Mouse (Mus musculus) left cerebral cortex, adult 18-20 months (tissue): ENCODE measurements around the gene Pygm. TPM values are rescaled to one million over a fixed set of nuclear protein-coding genes. Genes with fewer than 3 reads are reported as not detected.

Experiments used
- DNase-seq, 2 experiments: peaks; one replicate each; pipeline ENCODE4 v3.0.0; 2021 to 2022; ENCODE audit warnings: low spot score in 2 of 2, mixed read lengths in 1 of 2
- microRNA-seq, 2 experiments: library from miRNA; unstranded; fragments of <30 nt; microRNA quantifications; one replicate each; pipeline ENCODE4 v1.2.0; 2021
- total RNA-seq, 2 experiments: library from RNA; stranded (reverse); gene quantifications; 2 replicates each; pipeline ENCODE4 v1.2.3; 2021

Pygm gene
- total RNA-seq, 2 experiments from 2014 or later: 32.6 to 37.9 TPM

- DNase-seq: no peak
Measured at GRCm38 (mm10) chr19:6426703-6427500, 42.7 kb downstream of the Pygm start.

DNA sequence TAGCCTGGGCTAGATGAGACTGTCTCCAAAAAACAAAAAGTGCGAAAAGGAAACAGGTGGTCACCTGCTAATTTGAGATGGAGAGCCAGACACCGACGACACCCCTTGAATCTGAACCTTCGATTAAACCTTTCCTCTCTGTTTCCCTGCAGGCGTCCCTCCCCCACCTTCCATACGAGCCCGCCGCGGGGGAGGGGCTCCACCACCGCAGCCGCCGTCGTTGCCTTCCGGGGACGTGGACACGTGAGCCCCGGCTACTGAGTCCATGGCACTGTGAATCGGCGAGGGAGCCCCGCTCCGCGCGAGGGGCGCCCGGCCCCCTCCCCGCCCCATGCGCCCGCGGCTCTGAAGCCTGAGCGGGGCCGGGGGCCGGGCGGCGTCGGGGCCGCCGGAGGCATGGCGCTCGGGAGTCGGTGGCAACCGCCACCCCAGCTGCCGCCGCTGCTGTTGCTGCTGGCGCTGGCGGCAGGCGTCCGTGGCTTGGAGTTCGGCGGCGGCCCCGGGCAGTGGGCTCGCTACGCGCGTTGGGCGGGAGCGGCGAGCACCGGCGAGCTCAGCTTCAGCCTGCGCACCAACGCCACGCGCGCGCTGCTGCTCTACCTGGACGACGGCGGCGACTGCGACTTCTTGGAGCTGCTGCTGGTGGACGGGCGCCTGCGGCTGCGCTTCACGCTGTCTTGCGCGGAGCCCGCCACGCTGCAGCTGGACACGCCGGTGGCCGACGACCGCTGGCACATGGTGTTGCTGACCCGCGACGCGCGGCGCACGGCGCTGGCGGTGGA is 43.6 kb downstream of the Pygm start:
- no peak for DNase-seq

GRCm38 (mm10) chr19:6428501-6429200 is 44.5 kb downstream of the Pygm start:
- DNase-seq: no peak

DNA sequence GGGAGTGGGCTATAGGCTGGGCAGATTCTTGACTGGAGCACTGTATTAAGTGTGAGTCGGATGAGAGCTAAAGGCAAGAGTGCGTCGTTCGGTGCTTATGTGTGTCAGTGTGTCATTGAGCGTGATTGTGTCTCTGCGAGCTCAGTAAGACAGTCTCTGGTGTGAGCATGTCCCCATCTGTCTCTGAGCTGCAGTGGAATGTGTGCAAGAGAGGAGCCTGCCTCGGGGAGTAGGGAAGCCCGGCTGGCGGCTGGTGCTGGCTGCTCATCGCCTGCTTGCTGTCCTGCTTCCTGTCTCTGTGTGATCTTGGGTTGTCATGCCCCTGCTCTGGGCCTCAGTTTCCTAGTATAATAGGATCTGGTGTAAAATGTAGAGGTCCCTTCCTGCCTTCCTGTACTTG is 58.8 kb downstream of the Pygm start:
- DNase-seq: no peak

DNA sequence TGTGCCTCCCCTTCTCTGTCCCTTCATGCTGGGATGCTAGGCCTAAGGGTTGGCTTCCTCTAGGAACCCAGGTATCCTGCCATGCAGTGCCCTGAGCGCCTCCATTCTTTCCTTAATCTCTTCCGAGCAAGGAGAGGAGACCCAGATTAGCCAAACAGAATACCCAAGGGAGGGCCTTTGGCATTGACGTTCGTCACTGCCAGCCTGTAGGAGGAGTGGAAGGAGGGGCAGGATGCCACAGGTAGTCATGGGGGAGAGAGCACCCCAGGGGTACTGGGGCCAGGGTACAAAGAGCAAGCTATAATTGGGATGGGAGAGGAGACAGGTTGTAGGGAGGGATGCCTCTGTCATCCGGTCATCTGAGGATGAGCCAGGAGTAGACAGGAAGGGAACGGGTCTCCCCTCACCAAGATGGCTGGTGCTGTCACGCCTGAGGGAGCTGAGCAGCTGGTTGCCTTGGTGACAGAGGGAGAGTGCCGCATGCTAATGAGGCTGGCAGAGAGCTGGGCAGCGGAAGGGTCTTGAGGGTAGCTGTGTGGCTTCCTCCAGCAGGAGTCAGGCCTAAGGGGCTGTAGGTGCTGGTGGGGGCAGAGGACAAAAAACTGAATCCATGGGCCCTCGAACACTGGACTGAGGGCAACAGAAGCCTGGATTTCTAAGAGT is 61.7 kb downstream of the Pygm start:
- no peak for DNase-seq

DNA sequence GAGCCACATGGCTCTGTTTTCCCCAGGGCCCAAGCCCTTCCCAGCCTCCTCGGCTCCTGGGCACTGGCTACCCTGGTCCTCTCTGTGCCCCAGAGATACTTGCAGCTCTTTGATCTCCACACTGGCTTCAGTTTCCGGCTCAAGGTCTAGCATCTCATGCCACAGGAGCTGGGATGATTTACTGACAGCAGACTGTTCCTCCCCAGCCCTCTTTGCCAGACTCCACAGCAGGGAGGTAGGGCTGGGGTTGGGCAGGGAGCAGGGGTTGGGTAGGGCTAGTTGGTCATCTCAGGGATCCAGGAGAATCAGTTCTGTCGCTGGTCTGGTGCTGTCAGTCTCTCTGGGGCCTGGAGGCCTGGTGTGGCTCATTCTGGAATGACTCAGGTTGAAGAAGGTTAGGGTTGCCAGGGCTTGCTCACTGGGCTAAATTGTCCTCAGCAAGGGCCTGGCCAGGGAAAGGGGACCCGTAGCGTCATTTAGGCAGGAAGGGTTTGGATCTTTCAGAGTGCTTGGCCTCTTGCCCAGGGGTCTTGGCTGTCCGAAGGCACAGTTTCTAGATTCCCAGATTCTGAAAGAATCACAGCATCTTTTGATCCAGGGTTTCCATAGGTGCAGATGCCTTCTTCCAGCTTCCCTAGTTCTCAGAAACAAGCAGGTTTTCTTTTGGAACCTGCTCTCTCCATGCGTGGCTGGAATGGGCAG is 62.7 kb downstream of the Pygm start:
- DNase-seq: no peak

Small RNA genes lying within 50 kb of the gene (microRNA-seq; reads per million reads assigned to microRNA genes)
- 4.2 to 7.2 reads per million in 2 experiments for gene Mir6989

Other genes with a start within 250 kb of the Pygm start
- gene Batf2, start 243.4 kb upstream of the Pygm start, total RNA-seq: 1 to 10 TPM in 1 of 2 experiments, under 1 TPM in 1; 0.51 to 1.2 TPM
- gene Arl2, start 242.9 kb upstream of the Pygm start, total RNA-seq: 10 to 100 TPM; 82.9 to 92.9 TPM
- under 1 TPM in 1 of 2 experiments, not detected in 1; 0.37 TPM for gene Majin, start 200.0 kb upstream of the Pygm start, total RNA-seq
- not detected for gene Gpha2, start 158.0 kb upstream of the Pygm start, total RNA-seq
- gene Ppp2r5b, start 148.5 kb upstream of the Pygm start, total RNA-seq: 100 to 1,000 TPM; 152 to 158 TPM
- 10 to 100 TPM; 31.5 to 33.9 TPM for gene Atg2a, start 142.7 kb upstream of the Pygm start, total RNA-seq
- gene Ehd1, start 107.7 kb upstream of the Pygm start, total RNA-seq: 10 to 100 TPM; 36.8 to 39.0 TPM
- 1 to 10 TPM; 4.2 to 4.8 TPM for gene Cdc42bpg, start 77.9 kb upstream of the Pygm start, total RNA-seq
- 10 to 100 TPM; 62.4 to 74.5 TPM for gene Men1, start 49.4 kb upstream of the Pygm start, total RNA-seq
- 100 to 1,000 TPM in 1 of 2 experiments, 10 to 100 TPM in 1; 92.9 to 100 TPM for gene Map4k2, start 43.3 kb upstream of the Pygm start, total RNA-seq
- 100 to 1,000 TPM; 188 to 211 TPM for gene Sf1, start 20.7 kb upstream of the Pygm start, total RNA-seq
- 10 to 100 TPM; 68.2 to 84.7 TPM for gene Rasgrp2, start 14.9 kb downstream of the Pygm start, total RNA-seq
- gene Nrxn2, start 34.3 kb downstream of the Pygm start, total RNA-seq: 100 to 1,000 TPM; 549 to 568 TPM
- not detected for gene Slc22a12, start 158.6 kb downstream of the Pygm start, total RNA-seq